Mouse (Mus musculus) lung, postnatal 14 days (tissue): ENCODE results near the gene Vps13d.

ENCODE experiments used
- DNase-seq: peaks from one replicate; pipeline ENCODE4 v3.0.0; 2021

Gene Vps13d

DNA sequence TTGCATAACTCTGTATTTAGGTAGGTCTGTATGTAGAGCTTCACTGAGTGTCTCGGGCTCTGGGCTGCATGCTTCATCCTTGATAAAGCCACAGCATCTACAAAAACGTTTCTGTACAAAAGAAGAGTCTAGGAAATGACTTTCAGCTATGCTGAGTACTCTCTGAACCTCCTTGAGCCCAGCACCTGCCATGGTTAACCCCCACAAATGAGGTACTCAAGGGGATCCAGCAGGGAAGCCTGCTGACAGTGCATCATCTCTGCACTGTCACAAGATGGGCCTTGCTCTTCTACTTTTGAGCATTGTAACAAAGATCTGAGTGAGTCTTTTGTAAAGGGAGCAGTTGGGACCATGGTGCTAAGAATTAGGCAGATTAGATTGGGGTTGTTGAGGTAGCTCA, 162.2 kb downstream of the Vps13d start:
- no peak for DNase-seq

- no peak for DNase-seq
Measured at GRCm38 (mm10) chr4:145031510-145031909, 163.3 kb downstream of the Vps13d start.

DNA sequence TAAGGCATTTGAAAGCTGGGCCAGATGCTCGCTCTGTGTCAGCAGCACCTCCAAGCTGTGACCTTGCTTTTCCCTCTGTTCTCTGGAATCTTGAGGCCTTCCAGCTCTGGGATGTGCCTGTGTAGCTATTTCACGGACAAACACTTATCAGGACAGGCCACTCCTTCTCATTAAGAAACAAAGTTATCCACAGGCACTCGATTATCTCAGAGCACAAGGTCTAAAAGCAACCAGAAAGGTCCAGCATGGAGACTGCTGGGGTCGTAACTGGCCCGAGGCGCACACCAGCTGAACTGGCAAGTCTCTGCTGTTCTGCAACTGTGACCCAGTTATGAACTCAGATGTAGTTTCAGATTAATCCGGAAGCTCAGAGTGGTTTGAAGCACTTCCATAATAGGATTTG, 168.4 kb downstream of the Vps13d start:
- peak; percentile 53 for DNase-seq

DNA sequence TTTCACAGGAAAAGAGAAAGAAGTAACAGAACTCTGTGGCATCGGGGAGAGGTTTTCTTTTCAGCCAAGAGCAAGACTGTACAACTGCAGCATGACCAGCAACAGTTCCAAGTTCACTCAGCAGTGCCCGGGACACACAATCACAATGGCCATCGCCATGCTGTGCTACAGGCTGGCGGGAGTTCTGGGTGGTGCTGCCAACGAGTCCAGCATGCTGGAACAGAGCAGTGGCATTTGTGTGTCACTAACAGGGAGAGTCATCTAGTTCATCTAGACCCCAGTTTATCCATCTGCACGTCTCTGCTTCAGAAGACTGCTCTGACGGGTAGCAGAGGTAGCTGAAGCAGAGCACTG, 169.4 kb downstream of the Vps13d start:
- no peak for DNase-seq

- DNase-seq = peak; percentile 69
Measured at GRCm38 (mm10) chr4:145024694-145025408, 170.0 kb downstream of the Vps13d start.

DNA sequence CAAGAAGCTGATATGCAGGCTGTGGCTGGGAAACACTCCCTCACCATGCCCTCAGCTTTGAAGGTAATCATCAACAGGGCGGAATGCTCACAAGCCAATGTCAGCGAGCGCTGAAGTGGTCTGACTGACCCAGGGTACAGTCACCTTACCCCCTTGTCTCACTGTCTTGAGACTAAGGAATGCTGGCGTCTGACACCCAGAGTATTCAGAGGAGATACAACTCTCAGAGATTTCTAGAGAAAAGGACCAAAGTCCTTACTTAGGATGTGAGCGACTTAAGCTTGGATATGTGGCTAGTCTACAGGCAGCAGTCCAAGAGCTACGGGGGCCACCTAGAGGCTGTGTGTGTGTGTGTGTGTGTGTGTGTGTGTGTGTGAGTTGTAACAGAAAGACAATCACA, 170.9 kb downstream of the Vps13d start:
- peak; percentile 35 for DNase-seq

- no peak for DNase-seq
Measured at GRCm38 (mm10) chr4:145022815-145023214, 172.0 kb downstream of the Vps13d start.

GRCm38 (mm10) chr4:145022211-145022610, 172.6 kb downstream of the Vps13d start:
- DNase-seq = no peak

- DNase-seq = no peak
Measured at GRCm38 (mm10) chr4:145020383-145020782, 174.4 kb downstream of the Vps13d start.

GRCm38 (mm10) chr4:145019121-145019714, 175.6 kb downstream of the Vps13d start:
- DNase-seq = no peak

GRCm38 (mm10) chr4:145017745-145018144, 177.1 kb downstream of the Vps13d start:
- peak; percentile 78 for DNase-seq

GRCm38 (mm10) chr4:145016669-145017068, 178.1 kb downstream of the Vps13d start:
- no peak for DNase-seq

- DNase-seq = no peak
Measured at GRCm38 (mm10) chr4:145014632-145014960, 180.2 kb downstream of the Vps13d start.

GRCm38 (mm10) chr4:145013760-145014631, 180.8 kb downstream of the Vps13d start:
- no peak for DNase-seq

GRCm38 (mm10) chr4:145013187-145013586, 181.6 kb downstream of the Vps13d start:
- DNase-seq = no peak

DNA sequence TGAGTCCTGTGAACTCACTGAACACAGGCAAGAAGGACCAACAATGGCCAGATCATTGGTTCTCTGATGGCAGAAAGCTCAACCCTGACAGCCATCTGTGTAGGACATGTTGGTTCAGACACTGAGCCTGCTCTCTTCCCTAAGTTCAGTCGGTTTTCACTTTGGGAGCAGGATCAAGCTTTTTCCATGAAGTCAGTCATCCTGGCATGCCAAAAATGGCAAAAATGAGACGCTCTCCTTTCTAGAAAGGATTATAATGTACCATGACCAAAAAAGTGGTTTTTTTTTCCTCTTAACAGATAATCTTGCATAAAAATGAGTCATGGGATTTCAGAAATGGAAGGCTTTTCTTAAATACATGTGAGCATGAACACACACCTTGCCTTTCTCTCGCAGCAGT, 183.6 kb downstream of the Vps13d start:
- DNase-seq = no peak

DNA sequence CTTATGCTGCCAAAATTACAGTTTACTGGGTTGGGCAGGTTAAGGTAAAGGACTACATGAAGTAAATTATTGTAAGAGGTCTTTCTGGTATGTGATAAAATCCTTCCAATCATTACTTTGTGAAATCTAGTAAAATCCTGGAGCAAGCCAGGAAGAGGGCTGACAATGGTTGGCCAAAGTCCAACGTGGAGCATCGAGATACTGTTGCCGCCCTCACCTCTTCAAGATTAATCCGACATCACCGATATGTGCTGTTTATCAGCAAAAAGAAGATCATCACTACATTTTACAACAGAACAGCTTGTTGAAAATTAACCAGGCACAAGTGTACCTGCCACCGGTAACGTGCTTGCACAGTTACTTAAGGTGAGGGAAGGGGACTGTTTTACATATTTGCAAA, 184.9 kb downstream of the Vps13d start:
- no peak for DNase-seq

GRCm38 (mm10) chr4:145009437-145009836, 185.4 kb downstream of the Vps13d start:
- peak; percentile 50 for DNase-seq

GRCm38 (mm10) chr4:145005943-145006545, 188.8 kb downstream of the Vps13d start:
- no peak for DNase-seq

- DNase-seq = no peak
Measured at GRCm38 (mm10) chr4:145004176-145004575, 190.6 kb downstream of the Vps13d start.

- DNase-seq = no peak
Measured at GRCm38 (mm10) chr4:145002733-145003132, 192.1 kb downstream of the Vps13d start.

- peak; percentile 56 for DNase-seq
Measured at GRCm38 (mm10) chr4:144999903-145000382, 194.9 kb downstream of the Vps13d start.

- no peak for DNase-seq
Measured at GRCm38 (mm10) chr4:144999572-144999880, 195.3 kb downstream of the Vps13d start.
